Mouse (Mus musculus) leukemia stem cell, adult 10-12 weeks (primary cell): ENCODE measurements around the gene Lin7a. TPM values are rescaled to one million over a fixed set of nuclear protein-coding genes. Genes with fewer than 3 reads are reported as not detected.

Source experiments
- polyA plus RNA-seq: library from polyadenylated mRNA; stranded (reverse); fragments of >175 nt; gene quantifications from 2 replicates; pipeline ENCODE4 v1.2.3, GENCODE M21; 2012; ENCODE audit warnings: low replicate concordance

Lin7a gene
- not detected in 2 replicates for polyA plus RNA-seq

GRCm38 (mm10) chr10:107271321-107272130, at the start of gene Lin7a:
Gene Lin7a (plus strand): TSS chr10:107271686.

Other genes with a start within 250 kb of the Lin7a start
- not detected in 2 replicates for gene Acss3, start 148.0 kb upstream of the Lin7a start, polyA plus RNA-seq
- gene Myf5, start 214.4 kb downstream of the Lin7a start, polyA plus RNA-seq, result not detected in 2 replicates
- not detected in 2 replicates for gene Myf6, start 223.1 kb downstream of the Lin7a start, polyA plus RNA-seq